Mouse (Mus musculus): Measurements from ENCODE around the gene Tmod3. TPM values are rescaled to one million over a fixed set of nuclear protein-coding genes. Genes with fewer than 3 reads are reported as not detected.
"Not testable (repeated sequence)": the region's sequence is repeated elsewhere in the genome, so short reads cannot be mapped to it uniquely, and the experiment has no call there.

Gene Tmod3
- total RNA-seq, 2 experiments from 2014 or later = 112 to 123 TPM

DNA sequence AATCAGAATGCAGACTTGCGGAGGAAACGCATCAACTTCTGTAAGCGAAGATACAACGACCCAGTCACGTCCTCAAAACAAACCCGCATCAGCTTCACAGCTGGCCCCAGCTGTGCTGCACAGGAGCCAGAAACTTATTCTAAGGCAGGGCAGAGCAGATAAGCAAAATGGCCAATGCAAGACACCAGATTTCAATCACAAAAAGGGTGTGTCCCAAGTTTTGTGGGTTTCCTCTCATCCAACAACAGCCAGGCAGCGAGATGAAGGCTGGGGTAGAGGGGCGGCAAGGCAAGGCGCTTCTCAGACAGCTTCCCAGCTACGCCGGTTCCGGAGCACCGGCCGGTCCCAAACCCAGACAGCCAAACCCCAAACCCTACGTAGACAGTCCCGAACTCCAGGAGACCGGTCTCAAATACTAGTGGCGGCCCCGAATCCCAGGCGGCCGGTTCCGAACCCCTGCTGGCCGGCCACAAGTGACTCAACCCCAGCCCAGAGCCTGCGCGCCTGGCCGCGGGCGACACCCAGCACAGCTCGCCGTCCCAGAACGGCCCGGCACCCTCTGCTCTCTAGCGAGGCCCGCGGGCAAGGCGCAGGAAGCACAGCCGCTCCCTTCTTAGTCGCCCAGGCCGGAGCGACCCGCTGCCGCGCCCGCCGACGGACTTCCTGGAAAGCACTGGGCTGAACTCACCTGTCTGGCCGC, 495 bp downstream of the Tmod3 start:
- DNase-seq = peak in 1 of 2 experiments; percentile 64
- intact Hi-C loops (cut with DNase I) = loop anchor here (1.0 kb wide), 1 partner anchor 32 kb away; no protein-coding TSS in a partner anchor

DNA sequence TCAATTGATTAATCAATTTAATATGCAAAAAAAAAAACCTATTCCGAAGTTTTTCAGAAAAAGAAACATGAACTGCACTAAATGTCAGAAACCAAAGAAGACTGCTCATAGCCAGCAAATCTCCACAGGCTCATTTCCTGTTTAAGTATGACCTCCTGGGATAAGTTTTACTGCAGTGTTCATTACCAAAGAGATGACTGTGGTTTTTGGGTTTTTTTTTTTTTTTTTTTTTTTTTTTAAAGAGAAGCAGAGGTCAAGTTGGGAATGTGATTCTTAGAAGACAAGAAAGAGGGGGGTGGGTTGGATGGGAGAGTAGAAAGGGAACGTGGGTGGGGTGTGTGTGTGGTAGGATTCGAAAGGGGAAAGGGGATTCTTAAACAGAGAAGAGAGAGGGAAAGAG, 1.1 kb downstream of the Tmod3 start:
- no peak for DNase-seq
- intact Hi-C loops (cut with DNase I) = loop anchor here (1.0 kb wide), 1 partner anchor 31 kb away; no protein-coding TSS in a partner anchor

- DNase-seq = no peak
Measured at GRCm38 (mm10) chr9:75553719-75554118, 5.7 kb downstream of the Tmod3 start.

GRCm38 (mm10) chr9:75551342-75551741, 8.1 kb downstream of the Tmod3 start:
- intact Hi-C loops (cut with DNase I) = no loop called here
- no peak for DNase-seq

More at GRCm38 (mm10) chr9:75553719-75554118, 5.7 kb downstream of the Tmod3 start:
- intact Hi-C loops (cut with DNase I) = no loop called here

GRCm38 (mm10) chr9:75549010-75549409, 10.4 kb downstream of the Tmod3 start:
- intact Hi-C loops (cut with DNase I) = no loop called here
- DNase-seq = peak; percentile 30 to 42

- peak; percentile 94 to 96 for DNase-seq
- intact Hi-C loops (cut with DNase I) = no loop called here
Measured at GRCm38 (mm10) chr9:75546885-75547553, 12.4 kb downstream of the Tmod3 start.

GRCm38 (mm10) chr9:75545514-75545913, 13.9 kb downstream of the Tmod3 start:
- DNase-seq = no peak
- intact Hi-C loops (cut with DNase I) = no loop called here

GRCm38 (mm10) chr9:75541497-75541896, 18.0 kb downstream of the Tmod3 start:
- peak; percentile 36 to 46 for DNase-seq
- intact Hi-C loops (cut with DNase I) = no loop called here

DNA sequence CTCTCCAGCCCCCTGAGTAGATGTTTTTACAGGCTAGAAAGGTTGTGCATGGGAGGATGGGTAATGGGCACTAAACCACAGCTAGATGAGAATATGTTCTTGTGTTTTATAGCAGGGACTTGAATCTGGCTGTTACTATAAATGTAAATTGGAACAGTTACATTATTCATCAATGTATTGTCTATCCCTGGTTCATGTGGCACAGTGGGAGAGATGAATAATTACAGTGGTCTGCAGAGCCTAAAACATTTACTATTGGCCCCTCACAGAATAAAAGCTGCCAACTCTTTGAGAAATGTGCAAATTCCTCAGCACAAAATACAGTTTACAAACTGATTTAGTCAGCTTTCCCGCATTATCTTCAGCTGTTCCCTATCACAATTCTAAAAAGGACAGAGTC, 23.0 kb downstream of the Tmod3 start:
- no peak for DNase-seq
- intact Hi-C loops (cut with DNase I) = no loop called here

DNA sequence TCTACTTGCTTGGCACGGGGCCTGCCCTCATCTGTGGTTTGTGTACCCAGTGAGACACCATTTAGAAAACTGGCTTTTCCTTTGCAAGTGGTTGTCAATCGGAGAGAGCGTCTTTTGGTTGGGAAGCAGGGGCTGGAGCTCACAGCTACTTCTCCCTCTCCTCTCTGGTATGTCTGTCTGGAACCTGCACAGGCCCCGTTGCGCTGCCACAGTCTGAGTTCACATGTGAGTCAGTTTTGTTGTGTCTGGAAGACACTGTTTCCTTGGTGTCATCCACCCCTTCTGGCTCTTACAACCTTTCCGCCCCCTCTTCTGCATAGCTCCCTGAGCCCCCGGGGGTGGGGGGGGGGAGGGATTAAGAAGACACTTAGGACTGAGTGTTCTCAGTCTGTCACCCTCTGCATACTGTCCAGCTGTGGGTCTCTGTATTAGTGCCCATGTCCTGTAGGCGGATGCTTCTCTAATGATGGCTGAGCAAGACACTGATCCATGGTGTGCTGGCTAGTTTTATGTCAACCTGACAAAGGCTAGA, 25.0 kb downstream of the Tmod3 start:
- intact Hi-C loops (cut with DNase I) = no loop called here
- DNase-seq = no peak

DNA sequence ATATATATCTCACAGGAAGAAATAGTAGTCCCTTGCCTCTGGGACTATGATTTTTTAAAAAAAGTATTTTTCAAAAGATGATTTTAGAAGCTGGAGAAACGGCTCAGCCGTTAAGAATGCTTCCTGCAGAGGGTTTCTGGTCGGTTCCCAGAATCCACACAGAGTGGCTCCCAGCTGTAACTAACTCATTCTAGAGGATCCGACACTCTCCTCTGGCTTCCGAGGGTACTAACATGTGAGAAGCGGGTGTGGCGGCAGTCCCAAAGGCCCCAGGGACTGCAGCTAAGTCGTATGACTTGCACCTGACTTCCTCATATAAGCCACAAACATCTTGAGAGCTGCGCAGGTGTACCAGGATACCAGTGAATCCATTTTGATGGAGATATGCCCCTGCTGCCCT, 26.5 kb downstream of the Tmod3 start:
- intact Hi-C loops (cut with DNase I); DNase-seq: not testable (repeated sequence)

GRCm38 (mm10) chr9:75532461-75532860, 27.0 kb downstream of the Tmod3 start:
- no peak for DNase-seq
- intact Hi-C loops (cut with DNase I) = no loop called here

DNA sequence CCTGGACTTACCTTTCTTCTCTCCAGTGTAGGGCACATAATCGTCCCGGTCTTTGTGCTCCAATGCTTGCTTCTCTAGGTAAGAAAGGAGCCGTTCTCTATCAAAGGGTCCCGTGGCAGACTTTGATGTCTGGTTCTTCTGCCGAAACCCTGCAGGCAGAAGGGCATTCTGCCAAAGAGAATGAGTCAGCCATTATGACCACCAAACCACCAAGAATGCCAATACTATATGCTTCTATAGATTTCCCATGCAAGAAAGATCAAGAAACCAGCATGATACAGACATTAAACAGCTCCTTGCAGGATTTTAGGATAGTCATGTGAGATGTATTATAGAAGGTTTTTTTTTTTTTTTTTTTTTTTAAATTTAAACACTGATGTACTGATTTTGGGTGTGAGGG, 30.1 kb downstream of the Tmod3 start:
- intact Hi-C loops (cut with DNase I) = no loop called here
- DNase-seq = no peak

GRCm38 (mm10) chr9:75528096-75528495, 31.4 kb downstream of the Tmod3 start:
- no peak for DNase-seq
- intact Hi-C loops (cut with DNase I) = no loop called here

GRCm38 (mm10) chr9:75527368-75528059, 31.9 kb downstream of the Tmod3 start:
- intact Hi-C loops (cut with DNase I) = loop anchor here (1.0 kb wide), 1 partner anchor 31 kb away; no protein-coding TSS in a partner anchor
- peak; percentile 65 to 68 for DNase-seq

- intact Hi-C loops (cut with DNase I) = no loop called here
- DNase-seq = peak; percentile 57 to 60
Measured at GRCm38 (mm10) chr9:75523646-75524045, 35.8 kb downstream of the Tmod3 start.

DNA sequence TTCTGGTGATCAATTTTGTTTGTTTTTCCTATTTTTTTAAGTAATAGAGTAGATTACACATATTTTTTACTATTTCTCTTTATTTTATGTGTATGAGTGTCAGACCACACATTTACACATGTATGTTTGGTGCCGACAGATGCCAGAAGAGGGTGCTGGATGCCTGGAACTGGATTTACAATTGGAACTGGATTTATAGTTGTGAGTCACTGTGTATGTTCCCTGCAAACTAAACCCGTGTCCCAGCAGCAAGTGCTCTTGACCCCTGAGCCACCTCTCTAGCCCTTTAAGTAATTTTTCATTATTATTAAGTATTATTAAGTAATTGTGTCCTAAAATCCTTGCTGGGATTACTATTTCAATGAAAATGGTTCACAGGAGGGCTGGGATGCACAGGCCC, 37.2 kb downstream of the Tmod3 start:
- intact Hi-C loops (cut with DNase I) = no loop called here
- DNase-seq = no peak

GRCm38 (mm10) chr9:75521788-75522187, 37.7 kb downstream of the Tmod3 start:
- intact Hi-C loops (cut with DNase I) = loop anchor here (1.0 kb wide), 1 partner anchor 61 kb away; no protein-coding TSS in a partner anchor
- DNase-seq = peak; percentile 67 to 68

GRCm38 (mm10) chr9:75520940-75521339, 38.5 kb downstream of the Tmod3 start:
- intact Hi-C loops (cut with DNase I) = loop anchor here (1.0 kb wide), 1 partner anchor 61 kb away; no protein-coding TSS in a partner anchor
- DNase-seq = no peak

DNA sequence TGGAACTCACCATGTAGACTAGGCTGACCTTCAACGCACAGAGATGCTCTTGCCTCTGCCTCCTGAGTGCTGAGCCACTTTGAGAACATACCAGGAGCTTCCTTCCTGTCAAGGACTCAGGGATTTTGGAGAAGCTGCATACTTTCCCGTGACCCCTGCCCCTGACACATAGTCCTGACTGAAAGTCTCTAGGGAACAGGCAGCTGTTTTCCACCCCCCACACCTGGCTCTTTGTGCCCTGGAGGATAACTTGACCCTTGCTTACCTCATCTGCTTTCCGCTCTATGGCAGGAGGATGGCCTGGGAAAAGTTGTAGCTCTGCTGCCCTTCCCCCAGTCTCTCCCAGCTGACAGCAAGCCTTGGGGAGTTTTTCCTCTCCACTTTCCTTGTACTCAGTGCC, 41.7 kb downstream of the Tmod3 start:
- intact Hi-C loops (cut with DNase I) = loop anchor here (5.0 kb wide), 1 partner anchor 75 kb away; the partner anchor contains the start of gene Leo1
- no peak for DNase-seq

Measured in heart, postnatal 10 days (tissue).